Mouse (Mus musculus) cerebellum, adult 9-11 months (tissue): ENCODE measurements around the gene Bicd1.

ENCODE experiments used
- DNase-seq: peaks from one replicate; pipeline ENCODE4 v3.0.0; 2022

Gene Bicd1

DNA sequence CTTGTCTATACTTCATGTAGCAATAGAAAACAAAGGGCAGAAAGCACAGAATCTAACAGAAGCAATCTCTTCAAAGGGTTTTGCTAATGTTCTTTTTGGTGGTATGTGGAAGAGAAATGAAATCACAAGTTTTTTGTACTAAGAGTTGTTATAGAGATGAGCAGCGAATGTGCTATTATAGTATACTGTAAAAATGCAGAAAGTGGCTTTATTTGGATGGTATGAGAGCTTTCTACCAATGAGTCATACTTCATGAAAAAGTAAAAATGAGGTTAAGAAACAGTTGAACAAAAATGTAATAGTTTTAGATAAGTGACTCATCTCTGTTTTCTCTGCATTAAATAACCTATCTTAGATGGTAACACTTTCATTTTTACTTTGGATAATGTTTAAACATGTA is 165.6 kb downstream of the Bicd1 start:
- no peak for DNase-seq

- DNase-seq, result no peak
Measured at GRCm38 (mm10) chr6:149580053-149580452, 171.4 kb downstream of the Bicd1 start.

GRCm38 (mm10) chr6:149585708-149586504 is 177.2 kb downstream of the Bicd1 start:
- no peak for DNase-seq
